Comparison of ENCODE assay signal across 8 mouse cellular contexts in the genomic region with DNA sequence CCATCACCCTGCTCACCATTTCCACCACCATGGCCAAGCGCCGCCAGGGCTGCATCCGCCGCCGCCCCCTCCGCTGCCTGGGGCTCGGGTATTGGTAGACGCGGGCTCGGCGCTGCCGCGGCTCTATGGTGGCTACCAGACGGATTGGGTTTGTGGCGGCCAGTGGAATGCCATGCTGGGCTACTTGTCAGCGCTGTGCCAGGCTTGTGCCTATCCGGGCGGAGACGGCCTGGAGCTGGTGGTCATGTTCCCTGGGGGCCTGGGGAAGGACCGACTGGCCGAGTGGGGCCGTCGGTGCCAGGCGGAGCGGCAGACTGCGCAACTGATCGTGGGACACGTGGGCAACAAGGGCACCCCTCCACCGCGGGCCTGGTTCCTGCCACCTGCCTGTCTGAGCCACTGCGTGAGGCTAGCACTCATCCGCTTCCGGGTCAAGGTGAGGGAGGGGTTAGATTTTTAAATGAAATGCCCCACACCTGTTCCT. TPM values are rescaled to one million over a fixed set of nuclear protein-coding genes. Genes with fewer than 3 reads are reported as not detected.
A peak's percentile ranks its signal among the peaks of the same experiment; 100 is the strongest.
DNase-seq lines count a peak whose midpoint lies in the region; ATAC-seq lines count a peak whose summit lies in the region.

No protein-coding gene starts in this region.

- peak overlapping the region; percentile 60 for H3K4me2 ChIP-seq in neural tube, embryonic 11.5 days (ENCODE audit: low read depth)
- H3K4me2 ChIP-seq in intestine, embryonic 15.5 days (replicated peaks) = peak overlapping the region; percentile 69

- no peak for DNase-seq in neural tube, embryonic 11.5 days (ENCODE audit: low spot score)
- DNase-seq in neural tube, embryonic 10.5 days (ENCODE audit: extremely low spot score, low spot score) = no peak
- DNase-seq in gastrocnemius, postnatal 25 days = peak; percentile 32
- DNase-seq in left cerebral cortex, postnatal 4 days = peak; percentile 51
- peak; percentile 25 for DNase-seq in mesoderm, embryonic 11.5 days (ENCODE audit: low read depth, low spot score)
- DNase-seq in right cerebral cortex, postnatal 4 days = peak; percentile 36

- H3K4me1 ChIP-seq in neural tube, embryonic 11.5 days (ENCODE audit: control insufficient read depth, insufficient read depth, low read length) = peaks cover 5% of the 10 kb centered on the region; the same call in 1 of the 2 replicates
- no peaks in the 10 kb centered on the region for H3K4me1 ChIP-seq in intestine, embryonic 15.5 days (replicated peaks)

- peak overlapping the region; percentile 68 for H3K4me3 ChIP-seq in neural tube, embryonic 11.5 days (ENCODE audit: low read depth, low read length)
- H3K4me3 ChIP-seq in intestine, embryonic 15.5 days (replicated peaks) = peak overlapping the region; percentile 65

- peak overlapping the region; percentile 63 for H3K9ac ChIP-seq in neural tube, embryonic 11.5 days (ENCODE audit: low read length)
- peak overlapping the region; percentile 68 for H3K9ac ChIP-seq in intestine, embryonic 15.5 days

- intact Hi-C loops in left cerebral cortex, postnatal 4 days (cut with DNase I) = no loop called here

- ATAC-seq in neural tube, embryonic 11.5 days (ENCODE audit: insufficient read depth, low FRiP score, low TSS enrichment) = peak; percentile 56
- ATAC-seq in common myeloid progenitor, adult 5-6 weeks (replicated peaks; ENCODE audit: low read depth, poor library complexity, severe bottlenecking) = peak; percentile 64
- peak; percentile 70 for ATAC-seq in intestine, embryonic 15.5 days

- H3K27me3 ChIP-seq in neural tube, embryonic 11.5 days (ENCODE audit: control insufficient read depth, insufficient read depth, low read length) = no peaks in the 10 kb centered on the region; the same call in 1 of the 2 replicates
- no peaks in the 10 kb centered on the region for H3K27me3 ChIP-seq in intestine, embryonic 15.5 days (replicated peaks)

- H3K36me3 ChIP-seq in neural tube, embryonic 11.5 days (ENCODE audit: control insufficient read depth, insufficient read depth, low read length) = no peaks in the 10 kb centered on the region
- H3K36me3 ChIP-seq in intestine, embryonic 15.5 days = no peaks in the 10 kb centered on the region

- peak overlapping the region; percentile 67; the same call in 1 of the 2 replicates for H3K27ac ChIP-seq in neural tube, embryonic 11.5 days (ENCODE audit: low read depth, low read length)
- peak overlapping the region; percentile 86 for H3K27ac ChIP-seq in intestine, embryonic 15.5 days

- H3K9me3 ChIP-seq in neural tube, embryonic 11.5 days (ENCODE audit: control insufficient read depth, low read length) = no peaks in the 10 kb centered on the region
- H3K9me3 ChIP-seq in intestine, embryonic 15.5 days = no peaks in the 10 kb centered on the region

- WGBS in neural tube, embryonic 11.5 days = 33% methylated on average over 27 of the region's 33 CpGs
- 33% methylated on average over 33 of the region's 33 CpGs for WGBS in intestine, embryonic 15.5 days

RNA-seq across cellular contexts. Expression of a gene that starts 0.6 kb away (rescaled TPM):
- 3.4 and 3.6 TPM in 2 replicates for polyA plus RNA-seq in neural tube, embryonic 11.5 days (2014; fragmentation: Nextera tagmentation; extraction: Ambion mirVana)
- 7.8 and 9.2 TPM in 2 replicates for total RNA-seq in common myeloid progenitor, adult 5-6 weeks (2017)
- 10 to 100 TPM; 11.4 to 11.7 TPM for total RNA-seq in gastrocnemius, postnatal 25 days (2021)
- polyA plus RNA-seq in intestine, embryonic 15.5 days (2015; fragmentation: Nextera tagmentation; extraction: Ambion mirVana) = 2.7 and 3.1 TPM in 2 replicates
- 10 to 100 TPM; 31.7 to 33.0 TPM for total RNA-seq in left cerebral cortex, postnatal 4 days (2021)

Comparison
In these comparisons a context has a peak if more than half of its experiments do, and no peak if none do; other contexts are left out.
1. DNase-seq: peak in gastrocnemius, postnatal 25 days (single experiment), left cerebral cortex, postnatal 4 days (single experiment), mesoderm, embryonic 11.5 days (single experiment) and right cerebral cortex, postnatal 4 days (single experiment); none in neural tube, embryonic 11.5 days (single experiment) and neural tube, embryonic 10.5 days (single experiment).
2. Peak in every context shown above with its lines, with median percentiles within 50 percentile points of each other: ATAC-seq.